Mouse (Mus musculus) ES-Bruce4 (cell line): Measurements from ENCODE around the gene Astn2.

ENCODE experiments used
- CTCF ChIP-seq: IDR thresholded peaks from one replicate; pipeline ENCODE4 v1.8.1; 2011; ENCODE audit warnings: low read depth, low read length
- EP300 ChIP-seq: IDR thresholded peaks from 2 replicates; pipeline ENCODE4 v1.6.1; 2011; ENCODE audit warnings: low read depth, low read length; ENCODE audit not compliant: insufficient read depth
- POLR2A ChIP-seq: IDR thresholded peaks from one replicate; pipeline ENCODE4 v1.8.1; 2011; ENCODE audit warnings: low read length; ENCODE audit not compliant: insufficient read depth

DNA sequence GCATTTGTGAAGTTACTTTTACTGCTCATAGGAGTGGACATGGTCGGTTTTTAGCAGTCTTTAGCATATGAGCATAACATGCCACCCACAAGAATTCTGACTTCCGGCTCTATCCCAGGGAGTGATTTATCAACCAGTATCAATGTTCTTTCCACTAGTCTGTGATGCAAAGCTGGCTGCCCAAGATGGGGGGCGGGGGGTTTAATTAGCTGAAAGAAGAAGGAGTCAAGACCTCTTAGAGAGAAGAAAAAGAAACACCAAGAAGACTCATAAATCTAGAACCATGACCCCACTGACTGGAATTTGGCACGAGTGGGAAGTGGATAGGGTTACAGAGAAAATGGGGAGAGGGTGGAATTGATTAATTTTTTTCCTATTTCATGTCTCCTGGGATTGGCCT is 374.5 kb downstream of the Astn2 start:
- TF ChIP-seq CTCF (no peak), POLR2A (no peak), EP300 (no peak)
